Mouse (Mus musculus): ENCODE data around the gene Abcg5. TPM values are rescaled to one million over a fixed set of nuclear protein-coding genes. Genes with fewer than 3 reads are reported as not detected.

The Abcg5 gene
- total and polyA plus RNA-seq, 3 experiments, result not detected

DNA sequence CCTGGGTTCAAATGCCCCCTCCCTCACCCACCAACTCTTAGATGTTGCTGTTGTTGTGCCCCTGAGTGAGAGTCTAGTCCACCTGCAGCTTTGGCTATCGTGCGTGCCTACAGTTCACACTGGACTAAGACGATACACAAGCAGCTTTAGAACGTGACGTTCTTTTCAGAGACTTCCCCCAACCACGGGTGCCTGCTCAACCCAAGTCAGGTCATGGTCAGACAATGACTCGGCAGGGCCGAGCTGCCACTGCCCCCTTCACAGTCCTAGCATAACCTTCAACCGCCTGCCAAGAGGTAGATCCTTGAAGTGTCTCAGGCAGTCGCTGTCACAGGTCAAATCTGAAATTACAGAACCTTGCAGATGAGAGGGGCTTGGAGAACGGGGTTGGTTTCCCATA is 6.0 kb upstream of the Abcg5 start:
- Histone ChIP-seq H3K9ac (ENCODE audit: insufficient read depth, low read depth) (no peak overlapping the region), H3K4me2 (ENCODE audit: insufficient read depth, low read depth, poor library complexity, severe bottlenecking) (no peak overlapping the region), H3K4me1 (ENCODE audit: control insufficient read depth in 1 of 2, insufficient read depth in 2 of 2) (0 out of 4 replicates have a peak, but pooled peaks cover 3 to 5% of the 10 kb centered on the region in 2 experiments), H3K4me3 (replicated peaks in 1 of 3; ENCODE audit: low read depth in 2 of 3, low read length in 2 of 3, poor library complexity in 1 of 3) (no peak overlapping the region), H3K27ac (ENCODE audit: insufficient read depth, low read depth) (no peak overlapping the region), H3K27me3 (replicated peaks) (no peaks in the 10 kb centered on the region), H3K9me3 (replicated peaks; ENCODE audit: low read length) (no peaks in the 10 kb centered on the region), H3K79me2 (replicated peaks; ENCODE audit: control insufficient read depth, extremely low read depth, insufficient read depth, poor library complexity, severe bottlenecking) (no peaks in the 10 kb centered on the region), H3K36me3 (replicated peaks in 1 of 2; ENCODE audit: control insufficient read depth in 1 of 2, insufficient read depth in 1 of 2, low read length in 1 of 2) (no peaks in the 10 kb centered on the region)
- in situ Hi-C loops (cut with MboI; ENCODE audit: low pct_ligation_motif_present, low pct_unique_long_range_greater_than_20kb, low sequenced_read_pairs), result no loop called here
- DNase-seq (ENCODE audit: extremely low read depth), result no peak
- dilution Hi-C loops (cut with MboI; ENCODE audit: extremely low pct_ligation_motif_present, extremely low pct_unique_long_range_greater_than_20kb, low sequenced_read_pairs), result no loop called here
- TF ChIP-seq MAZ (IDR thresholded peaks at IDR 0.05; ENCODE audit: low read depth, low read length) (no peak), PAX5 (IDR thresholded peaks at IDR 0.05; ENCODE audit: low read length) (no peak), SMC3 (IDR thresholded peaks at IDR 0.05; ENCODE audit: low read depth, low read length) (no peak), E2F4 (IDR thresholded peaks at IDR 0.05; ENCODE audit: insufficient replicate concordance, low read depth, low read length) (no peak), MYC (IDR thresholded peaks at IDR 0.05; ENCODE audit: low read depth, low read length) (no peak), ELF1 (IDR thresholded peaks at IDR 0.05; ENCODE audit: low read depth, low read length) (no peak), ETS1 (conservative IDR thresholded peaks at IDR 0.05; ENCODE audit: low read depth, low read length) (no peak), POLR2A (IDR thresholded peaks at IDR 0.05; ENCODE audit: low read depth, low read length) (no peak), SIN3A (IDR thresholded peaks at IDR 0.05; ENCODE audit: low read length) (no peak), HCFC1 (IDR thresholded peaks at IDR 0.05; ENCODE audit: low read depth, low read length) (no peak), MEF2A (IDR thresholded peaks at IDR 0.05; ENCODE audit: borderline replicate concordance, low read depth, low read length) (no peak), USF2 (conservative IDR thresholded peaks at IDR 0.05; ENCODE audit: low read depth, low read length) (no peak), UBTF (IDR thresholded peaks at IDR 0.05; ENCODE audit: low read depth, low read length) (no peak)

DNA sequence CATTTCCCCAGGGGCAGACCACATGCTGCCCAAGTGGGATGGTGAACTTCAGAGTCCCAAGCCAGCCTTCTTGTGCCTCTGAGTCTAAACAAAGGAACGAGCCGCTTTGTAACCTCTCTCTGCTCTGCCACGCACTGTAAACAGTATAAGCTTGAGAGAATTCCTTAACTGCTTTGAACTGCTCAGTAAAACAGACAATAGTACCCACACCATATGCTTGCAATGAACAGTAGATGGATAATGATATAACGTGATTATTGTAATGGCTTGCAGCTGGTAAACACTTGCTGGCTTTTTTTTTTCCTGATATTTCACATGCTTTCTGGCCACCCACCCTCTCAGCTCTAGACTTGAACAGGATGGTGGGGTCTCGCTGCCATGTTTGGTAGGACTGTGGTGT is 5.2 kb upstream of the Abcg5 start:
- DNase-seq (ENCODE audit: extremely low read depth), result no peak
- Histone ChIP-seq H3K27ac (ENCODE audit: insufficient read depth, low read depth) (no peak overlapping the region), H3K4me2 (ENCODE audit: insufficient read depth, low read depth, poor library complexity, severe bottlenecking) (no peak overlapping the region), H3K9me3 (replicated peaks; ENCODE audit: low read length) (no peaks in the 10 kb centered on the region), H3K36me3 (replicated peaks in 1 of 2; ENCODE audit: control insufficient read depth in 1 of 2, insufficient read depth in 1 of 2, low read length in 1 of 2) (no peaks in the 10 kb centered on the region), H3K27me3 (replicated peaks) (no peaks in the 10 kb centered on the region), H3K4me1 (ENCODE audit: control insufficient read depth in 1 of 2, insufficient read depth in 2 of 2) (0 out of 4 replicates have a peak, but pooled peaks cover 3 to 5% of the 10 kb centered on the region in 2 experiments), H3K9ac (ENCODE audit: insufficient read depth, low read depth) (no peak overlapping the region), H3K4me3 (replicated peaks in 1 of 3; ENCODE audit: low read depth in 2 of 3, low read length in 2 of 3, poor library complexity in 1 of 3) (no peak overlapping the region), H3K79me2 (replicated peaks; ENCODE audit: control insufficient read depth, extremely low read depth, insufficient read depth, poor library complexity, severe bottlenecking) (no peaks in the 10 kb centered on the region)
- dilution Hi-C loops (cut with MboI; ENCODE audit: extremely low pct_ligation_motif_present, extremely low pct_unique_long_range_greater_than_20kb, low sequenced_read_pairs) (no loop called here), in situ Hi-C loops (cut with MboI; ENCODE audit: low pct_ligation_motif_present, low pct_unique_long_range_greater_than_20kb, low sequenced_read_pairs) (no loop called here)
- TF ChIP-seq BHLHE40 (IDR thresholded peaks at IDR 0.05; ENCODE audit: low read depth, low read length) (no peak), NELFE (IDR thresholded peaks at IDR 0.05; ENCODE audit: low read depth, low read length) (no peak), JUND (conservative IDR thresholded peaks at IDR 0.05; ENCODE audit: low read depth, low read length) (no peak), ZKSCAN1 (IDR thresholded peaks at IDR 0.05; ENCODE audit: borderline replicate concordance, low read depth, low read length) (no peak), JUN (IDR thresholded peaks at IDR 0.05; ENCODE audit: insufficient read depth, low read depth, low read length) (no peak), CHD1 (IDR thresholded peaks at IDR 0.05; ENCODE audit: low read depth, low read length) (no peak), USF1 (IDR thresholded peaks at IDR 0.05; ENCODE audit: low read depth, low read length) (no peak), HCFC1 (IDR thresholded peaks at IDR 0.05; ENCODE audit: low read depth, low read length) (no peak), GABPA (IDR thresholded peaks at IDR 0.05; ENCODE audit: insufficient replicate concordance, low read depth, low read length) (no peak), CTCF (conservative IDR thresholded peaks at IDR 0.05 in 1 of 2, IDR thresholded peaks at IDR 0.05 in 1 of 2; ENCODE audit: low read depth in 2 of 2, low read length in 2 of 2) (no peak), ZNF384 (IDR thresholded peaks at IDR 0.05; ENCODE audit: low read depth, low read length) (no peak), MXI1 (IDR thresholded peaks at IDR 0.05; ENCODE audit: low read depth, low read length) (no peak), MAFK (IDR thresholded peaks at IDR 0.05; ENCODE audit: insufficient replicate concordance, low read length) (no peak), RCOR1 (conservative IDR thresholded peaks at IDR 0.05; ENCODE audit: low read depth, low read length) (no peak), SIN3A (IDR thresholded peaks at IDR 0.05; ENCODE audit: low read length) (no peak), KAT2A (IDR thresholded peaks at IDR 0.05; ENCODE audit: insufficient replicate concordance, low read length) (no peak)
